Mouse (Mus musculus): Measurements from ENCODE around the gene Ube4a. TPM values are rescaled to one million over a fixed set of nuclear protein-coding genes. Genes with fewer than 3 reads are reported as not detected.

The Ube4a gene
- polyA plus RNA-seq, 1 experiment from 2014 or later, result 25.7 TPM

DNA sequence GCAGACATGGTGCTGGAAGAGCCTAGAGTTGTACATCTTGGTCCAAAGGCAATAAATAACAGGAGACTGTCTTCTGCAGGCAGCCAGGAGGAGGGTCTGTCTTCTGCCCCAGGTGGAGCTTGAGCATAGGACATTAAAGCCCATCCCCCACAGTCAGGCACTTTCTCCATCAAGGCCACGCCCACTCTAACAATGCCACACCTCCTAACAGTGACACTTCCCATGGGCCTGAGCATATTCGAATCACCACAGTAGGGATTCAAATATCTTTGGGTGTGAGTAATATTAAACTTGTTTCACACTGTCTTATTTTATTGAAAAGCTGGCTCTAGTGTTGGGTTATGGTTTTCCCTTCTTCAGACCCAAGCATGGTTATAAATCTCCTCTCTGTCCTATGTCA is 26.4 kb upstream of the Ube4a start:
- WGBS, result 73% methylated on average over 2 of the region's 2 CpGs
- Histone ChIP-seq H3K9ac (ENCODE audit: low read length) (no peak overlapping the region), H3K27ac (replicated peaks in 1 of 2; ENCODE audit: control insufficient read depth in 1 of 2, insufficient read depth in 1 of 2, low read depth in 2 of 2, low read length in 2 of 2) (no peak overlapping the region), H3K4me2 (ENCODE audit: low read length) (no peak overlapping the region), H3K9me3 (ENCODE audit: control insufficient read depth, low read length) (no peaks in the 10 kb centered on the region), H3K4me3 (ENCODE audit: control insufficient read depth in 1 of 2, insufficient read depth in 1 of 2, low read depth in 1 of 2, low read length in 2 of 2) (no peak overlapping the region), H3K27me3 (ENCODE audit: control insufficient read depth, insufficient read depth, low read length) (no peaks in the 10 kb centered on the region), H3K36me3 (ENCODE audit: control insufficient read depth, insufficient read depth, low read length) (no peaks in the 10 kb centered on the region), H3K4me1 (ENCODE audit: control insufficient read depth in 2 of 2, insufficient read depth in 2 of 2, low read length in 2 of 2) (no peaks in the 10 kb centered on the region)
- no peak for ATAC-seq (ENCODE audit: insufficient number of reproducible peaks, insufficient read depth, low FRiP score, low read depth)

DNA sequence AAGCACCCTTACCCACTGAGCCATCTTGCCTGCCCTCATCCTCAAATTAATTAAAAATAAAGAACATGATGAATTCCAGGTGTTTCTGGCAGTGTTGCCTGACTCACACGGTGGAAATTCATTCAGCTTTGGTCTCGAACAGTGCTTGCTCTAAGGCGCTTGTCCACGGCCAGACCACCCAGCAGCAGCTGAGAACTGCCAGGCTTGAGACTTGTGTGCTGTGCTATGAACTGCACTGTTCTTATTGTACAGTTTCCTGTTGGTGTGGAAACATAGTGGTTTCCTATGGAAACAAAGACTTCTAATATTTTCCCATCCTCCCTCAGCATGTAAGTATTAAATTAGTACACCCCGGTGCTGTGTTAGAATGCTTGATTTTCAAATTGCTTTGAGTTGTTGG is 21.6 kb upstream of the Ube4a start:
- H3K27me3 ChIP-seq (ENCODE audit: control insufficient read depth, insufficient read depth, low read length), result no peaks in the 10 kb centered on the region
- no peak overlapping the region for H3K27ac ChIP-seq (replicated peaks in 1 of 2; ENCODE audit: control insufficient read depth in 1 of 2, insufficient read depth in 1 of 2, low read depth in 2 of 2, low read length in 2 of 2)
- H3K4me2 ChIP-seq (ENCODE audit: low read length), result no peak overlapping the region
- WGBS, result 60% methylated on average over 5 of the region's 5 CpGs
- peaks cover 2 to 6% of the 10 kb centered on the region in 2 experiments; a peak in 1 of 4 replicates for H3K4me1 ChIP-seq (ENCODE audit: control insufficient read depth in 2 of 2, insufficient read depth in 2 of 2, low read length in 2 of 2)
- H3K4me3 ChIP-seq (ENCODE audit: control insufficient read depth in 1 of 2, insufficient read depth in 1 of 2, low read depth in 1 of 2, low read length in 2 of 2), result no peak overlapping the region
- no peaks in the 10 kb centered on the region for H3K36me3 ChIP-seq (ENCODE audit: control insufficient read depth, insufficient read depth, low read length)
- H3K9me3 ChIP-seq (ENCODE audit: control insufficient read depth, low read length), result no peaks in the 10 kb centered on the region
- H3K9ac ChIP-seq (ENCODE audit: low read length), result no peak overlapping the region
- no peak for ATAC-seq (ENCODE audit: insufficient number of reproducible peaks, insufficient read depth, low FRiP score, low read depth)

- Histone ChIP-seq H3K4me2 (ENCODE audit: low read length) (peak overlapping the region; percentile 29), H3K27me3 (ENCODE audit: control insufficient read depth, insufficient read depth, low read length) (no peaks in the 10 kb centered on the region), H3K36me3 (ENCODE audit: control insufficient read depth, insufficient read depth, low read length) (no peaks in the 10 kb centered on the region), H3K27ac (replicated peaks in 1 of 2; ENCODE audit: control insufficient read depth in 1 of 2, insufficient read depth in 1 of 2, low read depth in 2 of 2, low read length in 2 of 2) (no peak overlapping the region), H3K9ac (ENCODE audit: low read length) (no peak overlapping the region), H3K9me3 (ENCODE audit: control insufficient read depth, low read length) (no peaks in the 10 kb centered on the region), H3K4me1 (ENCODE audit: control insufficient read depth in 2 of 2, insufficient read depth in 2 of 2, low read length in 2 of 2) (peaks cover 2 to 6% of the 10 kb centered on the region in 2 experiments; a peak in 1 of 4 replicates), H3K4me3 (ENCODE audit: control insufficient read depth in 1 of 2, insufficient read depth in 1 of 2, low read depth in 1 of 2, low read length in 2 of 2) (no peak overlapping the region)
- 56% methylated on average over 14 of the region's 14 CpGs for WGBS
- ATAC-seq (ENCODE audit: insufficient number of reproducible peaks, insufficient read depth, low FRiP score, low read depth), result no peak
These were observed 20.9 kb upstream of the Ube4a start for GRCm38 (mm10) chr9:44986242-44986781.

GRCm38 (mm10) chr9:44985721-44986161 is 20.3 kb upstream of the Ube4a start:
- Histone ChIP-seq H3K9me3 (ENCODE audit: control insufficient read depth, low read length) (no peaks in the 10 kb centered on the region), H3K4me2 (ENCODE audit: low read length) (peak overlapping the region; percentile 29; the same call in 1 of the 2 replicates), H3K27me3 (ENCODE audit: control insufficient read depth, insufficient read depth, low read length) (no peaks in the 10 kb centered on the region), H3K27ac (replicated peaks in 1 of 2; ENCODE audit: control insufficient read depth in 1 of 2, insufficient read depth in 1 of 2, low read depth in 2 of 2, low read length in 2 of 2) (no peak overlapping the region), H3K36me3 (ENCODE audit: control insufficient read depth, insufficient read depth, low read length) (no peaks in the 10 kb centered on the region), H3K4me1 (ENCODE audit: control insufficient read depth in 2 of 2, insufficient read depth in 2 of 2, low read length in 2 of 2) (peaks cover 2 to 6% of the 10 kb centered on the region in 2 experiments; a peak in 1 of 4 replicates), H3K4me3 (ENCODE audit: control insufficient read depth in 1 of 2, insufficient read depth in 1 of 2, low read depth in 1 of 2, low read length in 2 of 2) (no peak overlapping the region), H3K9ac (ENCODE audit: low read length) (no peak overlapping the region)
- ATAC-seq (ENCODE audit: insufficient number of reproducible peaks, insufficient read depth, low FRiP score, low read depth), result no peak
- 67% methylated on average over 3 of the region's 3 CpGs for whole genome bisulfite sequencing

DNA sequence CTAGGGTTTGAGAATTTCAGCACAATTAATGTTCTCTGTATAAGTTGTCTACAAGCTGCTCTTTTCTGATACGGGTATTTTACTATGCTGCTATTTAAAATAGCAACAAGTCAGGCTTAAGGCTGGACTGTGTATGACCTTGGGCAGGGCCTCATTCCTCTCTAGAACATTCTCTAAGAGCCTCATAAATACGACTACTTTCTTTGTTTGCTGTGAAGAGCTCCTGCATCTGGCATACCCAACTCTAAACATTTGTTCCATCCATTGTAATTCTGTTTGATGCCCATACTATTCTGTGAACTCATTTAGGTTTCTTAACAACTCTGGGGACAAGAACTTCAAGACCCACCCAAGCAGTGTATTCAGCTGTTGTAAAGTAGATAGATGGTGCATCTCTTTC is 17.6 kb upstream of the Ube4a start:
- Histone ChIP-seq H3K4me3 (ENCODE audit: control insufficient read depth in 1 of 2, insufficient read depth in 1 of 2, low read depth in 1 of 2, low read length in 2 of 2) (no peak overlapping the region), H3K27ac (replicated peaks in 1 of 2; ENCODE audit: control insufficient read depth in 1 of 2, insufficient read depth in 1 of 2, low read depth in 2 of 2, low read length in 2 of 2) (no peak overlapping the region), H3K4me1 (ENCODE audit: control insufficient read depth in 2 of 2, insufficient read depth in 2 of 2, low read length in 2 of 2) (peaks cover 2 to 6% of the 10 kb centered on the region in 2 experiments; a peak in 1 of 4 replicates), H3K36me3 (ENCODE audit: control insufficient read depth, insufficient read depth, low read length) (no peaks in the 10 kb centered on the region), H3K9ac (ENCODE audit: low read length) (no peak overlapping the region), H3K4me2 (ENCODE audit: low read length) (no peak overlapping the region), H3K27me3 (ENCODE audit: control insufficient read depth, insufficient read depth, low read length) (peaks cover 3% of the 10 kb centered on the region; the same call in 1 of the 2 replicates), H3K9me3 (ENCODE audit: control insufficient read depth, low read length) (no peaks in the 10 kb centered on the region)
- WGBS, result 56% methylated on average over 2 of the region's 2 CpGs
- ATAC-seq (ENCODE audit: insufficient number of reproducible peaks, insufficient read depth, low FRiP score, low read depth), result no peak

- Histone ChIP-seq H3K36me3 (ENCODE audit: control insufficient read depth, insufficient read depth, low read length) (no peaks in the 10 kb centered on the region), H3K9me3 (ENCODE audit: control insufficient read depth, low read length) (no peaks in the 10 kb centered on the region), H3K4me3 (ENCODE audit: control insufficient read depth in 1 of 2, insufficient read depth in 1 of 2, low read depth in 1 of 2, low read length in 2 of 2) (no peak overlapping the region), H3K4me1 (ENCODE audit: control insufficient read depth in 2 of 2, insufficient read depth in 2 of 2, low read length in 2 of 2) (peaks cover 2 to 6% of the 10 kb centered on the region in 2 experiments; a peak in 1 of 4 replicates), H3K4me2 (ENCODE audit: low read length) (no peak overlapping the region), H3K9ac (ENCODE audit: low read length) (no peak overlapping the region), H3K27ac (replicated peaks in 1 of 2; ENCODE audit: control insufficient read depth in 1 of 2, insufficient read depth in 1 of 2, low read depth in 2 of 2, low read length in 2 of 2) (no peak overlapping the region), H3K27me3 (ENCODE audit: control insufficient read depth, insufficient read depth, low read length) (peaks cover 4% of the 10 kb centered on the region; the same call in 1 of the 2 replicates)
- 80% methylated on average over 3 of the region's 3 CpGs for WGBS
- ATAC-seq (ENCODE audit: insufficient number of reproducible peaks, insufficient read depth, low FRiP score, low read depth), result no peak
These were observed 17.1 kb upstream of the Ube4a start for GRCm38 (mm10) chr9:44982531-44982930.

- Histone ChIP-seq H3K9me3 (ENCODE audit: control insufficient read depth, low read length) (no peaks in the 10 kb centered on the region), H3K36me3 (ENCODE audit: control insufficient read depth, insufficient read depth, low read length) (no peaks in the 10 kb centered on the region), H3K9ac (ENCODE audit: low read length) (no peak overlapping the region), H3K27ac (replicated peaks in 1 of 2; ENCODE audit: control insufficient read depth in 1 of 2, insufficient read depth in 1 of 2, low read depth in 2 of 2, low read length in 2 of 2) (no peak overlapping the region), H3K4me1 (ENCODE audit: control insufficient read depth in 2 of 2, insufficient read depth in 2 of 2, low read length in 2 of 2) (peaks cover 2 to 6% of the 10 kb centered on the region in 2 experiments; a peak in 1 of 4 replicates), H3K4me3 (ENCODE audit: control insufficient read depth in 1 of 2, insufficient read depth in 1 of 2, low read depth in 1 of 2, low read length in 2 of 2) (no peak overlapping the region), H3K4me2 (ENCODE audit: low read length) (no peak overlapping the region), H3K27me3 (ENCODE audit: control insufficient read depth, insufficient read depth, low read length) (peaks cover 4% of the 10 kb centered on the region; the same call in 1 of the 2 replicates)
- no peak for ATAC-seq (ENCODE audit: insufficient number of reproducible peaks, insufficient read depth, low FRiP score, low read depth)
- 85% methylated on average over 8 of the region's 8 CpGs for WGBS
These were observed 16.7 kb upstream of the Ube4a start for GRCm38 (mm10) chr9:44982081-44982480.

DNA sequence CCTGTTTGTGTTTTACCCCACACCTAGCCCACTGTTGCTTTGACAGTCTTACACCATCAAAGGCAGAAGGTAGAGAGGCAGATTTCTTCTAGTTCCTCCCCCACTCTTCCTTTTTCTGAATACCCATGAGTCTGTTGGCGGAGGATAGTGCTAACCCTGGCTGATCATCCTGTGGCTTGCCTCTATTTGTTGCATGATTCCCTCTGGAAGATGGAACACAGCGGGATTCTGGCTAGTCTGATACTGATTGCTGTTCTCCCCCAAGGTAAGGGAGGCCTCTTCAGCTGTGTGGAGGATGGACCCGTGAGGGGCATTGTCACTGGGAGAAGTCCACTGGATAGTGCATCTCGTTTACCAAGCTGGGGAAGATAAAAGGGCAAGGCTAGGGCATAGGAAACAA is 16.3 kb upstream of the Ube4a start, which contains the start of gene Cd3d:
Gene Cd3d (plus strand): TSS at position 111 of the 400 bp plus-strand sequence.
- Histone ChIP-seq H3K36me3 (ENCODE audit: control insufficient read depth, insufficient read depth, low read length) (no peaks in the 10 kb centered on the region), H3K4me2 (ENCODE audit: low read length) (no peak within 1 kb of the TSS), H3K27ac (replicated peaks in 1 of 2; ENCODE audit: control insufficient read depth in 1 of 2, insufficient read depth in 1 of 2, low read depth in 2 of 2, low read length in 2 of 2) (no peak within 1 kb of the TSS), H3K9ac (ENCODE audit: low read length) (no peak within 1 kb of the TSS), H3K4me3 (ENCODE audit: control insufficient read depth in 1 of 2, insufficient read depth in 1 of 2, low read depth in 1 of 2, low read length in 2 of 2) (no peak within 1 kb of the TSS), H3K27me3 (ENCODE audit: control insufficient read depth, insufficient read depth, low read length) (peaks cover 4% of the 10 kb centered on the region; the same call in 1 of the 2 replicates), H3K4me1 (ENCODE audit: control insufficient read depth in 2 of 2, insufficient read depth in 2 of 2, low read length in 2 of 2) (peaks cover 2 to 6% of the 10 kb centered on the region in 2 experiments; a peak in 1 of 4 replicates), H3K9me3 (ENCODE audit: control insufficient read depth, low read length) (no peaks in the 10 kb centered on the region)
- ATAC-seq (ENCODE audit: insufficient number of reproducible peaks, insufficient read depth, low FRiP score, low read depth), result no peak
- WGBS, result 72% methylated on average over 4 of the region's 4 CpGs
